Mouse (Mus musculus) thymus, adult 2 months (tissue): ENCODE measurements at regions not wholly inside any gene's neighbourhood (a gene's known extent, or its start where the extent isn't known, plus 50 kb on each side); places are given as distances from the start of the nearest gene placed in this dataset.

ENCODE experiments used
- CTCF ChIP-seq: fragments of 200-500 bp; IDR thresholded peaks from 2 replicates; pipeline ENCODE4 v1.5.1; 2012; ENCODE audit warnings: mild to moderate bottlenecking, control low read depth, low read length, moderate library complexity, borderline replicate concordance; ENCODE audit not compliant: control insufficient read depth, poor library complexity, insufficient read depth; ENCODE audit errors: extremely low read depth
- POLR2A ChIP-seq: fragments of 200-500 bp; IDR thresholded peaks from 2 replicates; pipeline ENCODE4 v1.6.1; 2012; ENCODE audit warnings: mild to moderate bottlenecking, low read length, control low read depth, moderate library complexity; ENCODE audit not compliant: control insufficient read depth, poor library complexity, insufficient read depth; ENCODE audit errors: extremely low read depth

- TF ChIP-seq POLR2A (no peak), CTCF (no peak)
Observed at GRCm38 (mm10) chr2:50660000-50660399, 363.4 kb upstream of the Mmadhc start.
